Mouse (Mus musculus): ENCODE data around the gene Hsh2d. TPM values are rescaled to one million over a fixed set of nuclear protein-coding genes. Genes with fewer than 3 reads are reported as not detected.
A peak's percentile ranks its signal among the peaks of the same experiment; 100 is the strongest.

Gene Hsh2d
- total and polyA plus RNA-seq, 2 experiments from 2014 or later = not detected

GRCm38 (mm10) chr8:72219541-72220363 is 30.3 kb downstream of the Hsh2d start, which contains the start of gene Fam32a:
Gene Fam32a (plus strand): TSS chr8:72219730.
- Histone ChIP-seq H3K9me3 (ENCODE audit: low read length) (no peaks in the 10 kb centered on the region), H3K9ac (replicated peaks; ENCODE audit: low read length) (peak within 1 kb of the TSS; percentile 72), H3K27me3 (ENCODE audit: insufficient read depth, low read length) (no peaks in the 10 kb centered on the region), H3K4me2 (ENCODE audit: low read depth, low read length) (peak within 1 kb of the TSS; percentile 88), H3K4me1 (ENCODE audit: insufficient read depth, low read length) (peaks cover 7% of the 10 kb centered on the region), H3K36me3 (ENCODE audit: insufficient read depth, low read length) (peaks cover 10% of the 10 kb centered on the region), H3K27ac (peak within 1 kb of the TSS; percentile 84), H3K4me3 (ENCODE audit: low read length) (peak within 1 kb of the TSS; percentile 83)
- ATAC-seq (peak; percentile 98), DNase-seq (ENCODE audit: low spot score) (peak; percentile 98)
- WGBS = 16% methylated on average over 39 of the region's 39 CpGs
- TF ChIP-seq CTCF (IDR thresholded peaks at IDR 0.05; ENCODE audit: low read depth) = no peak

GRCm38 (mm10) chr8:72220758-72221157 is 31.3 kb downstream of the Hsh2d start:
- Histone ChIP-seq H3K27ac (no peak overlapping the region), H3K9ac (replicated peaks; ENCODE audit: low read length) (no peak overlapping the region), H3K4me2 (ENCODE audit: low read depth, low read length) (peak overlapping the region; percentile 88), H3K36me3 (ENCODE audit: insufficient read depth, low read length) (peaks cover 10% of the 10 kb centered on the region), H3K4me3 (ENCODE audit: low read length) (peak overlapping the region; percentile 83), H3K27me3 (ENCODE audit: insufficient read depth, low read length) (no peaks in the 10 kb centered on the region), H3K9me3 (ENCODE audit: low read length) (no peaks in the 10 kb centered on the region), H3K4me1 (ENCODE audit: insufficient read depth, low read length) (peaks cover 7% of the 10 kb centered on the region)
- DNase-seq (ENCODE audit: low spot score) (no peak), ATAC-seq (no peak)
- peak; percentile 32; the same call in 1 of the 2 replicates for TF ChIP-seq CTCF (IDR thresholded peaks at IDR 0.05; ENCODE audit: low read depth)
- 82% methylated on average over 4 of the region's 4 CpGs for WGBS

- Histone ChIP-seq H3K27me3 (ENCODE audit: insufficient read depth, low read length) (no peaks in the 10 kb centered on the region), H3K4me1 (ENCODE audit: insufficient read depth, low read length) (peaks cover 7% of the 10 kb centered on the region), H3K4me2 (ENCODE audit: low read depth, low read length) (no peak overlapping the region), H3K27ac (no peak overlapping the region), H3K4me3 (ENCODE audit: low read length) (no peak overlapping the region), H3K9me3 (ENCODE audit: low read length) (no peaks in the 10 kb centered on the region), H3K9ac (replicated peaks; ENCODE audit: low read length) (no peak overlapping the region), H3K36me3 (ENCODE audit: insufficient read depth, low read length) (peaks cover 10% of the 10 kb centered on the region)
- DNase-seq (ENCODE audit: low spot score) = no peak
- WGBS = 89% methylated on average over 5 of the region's 5 CpGs
- TF ChIP-seq CTCF (IDR thresholded peaks at IDR 0.05; ENCODE audit: low read depth) = no peak
- ATAC-seq = no peak
These were observed 33.2 kb downstream of the Hsh2d start for GRCm38 (mm10) chr8:72222656-72223055.

- WGBS = under 1% methylated on average over 54 of the region's 54 CpGs
- Histone ChIP-seq H3K9me3 (ENCODE audit: low read length) (no peaks in the 10 kb centered on the region), H3K27ac (peak within 1 kb of the TSS; percentile 84), H3K27me3 (ENCODE audit: insufficient read depth, low read length) (no peaks in the 10 kb centered on the region), H3K4me1 (ENCODE audit: insufficient read depth, low read length) (peaks cover 11% of the 10 kb centered on the region; the same call in 1 of the 2 replicates), H3K4me2 (ENCODE audit: low read depth, low read length) (peak within 1 kb of the TSS; percentile 63), H3K4me3 (ENCODE audit: low read length) (peak within 1 kb of the TSS; percentile 58), H3K9ac (replicated peaks; ENCODE audit: low read length) (peak within 1 kb of the TSS; percentile 59), H3K36me3 (ENCODE audit: insufficient read depth, low read length) (no peaks in the 10 kb centered on the region)
- TF ChIP-seq CTCF (IDR thresholded peaks at IDR 0.05; ENCODE audit: low read depth) = peak; percentile 84
- DNase-seq (ENCODE audit: low spot score) (peak; percentile 100), ATAC-seq (peak; percentile 96)
These were observed 50.3 kb downstream of the Hsh2d start, which contains the start of gene Ap1m1 for GRCm38 (mm10) chr8:72239499-72240402. Gene Ap1m1 (plus strand): TSS chr8:72240018.

GRCm38 (mm10) chr8:72240403-72240763 is 50.9 kb downstream of the Hsh2d start:
- H3K27me3 ChIP-seq (ENCODE audit: insufficient read depth, low read length) = no peaks in the 10 kb centered on the region
- H3K9me3 ChIP-seq (ENCODE audit: low read length) = no peaks in the 10 kb centered on the region

GRCm38 (mm10) chr8:72240951-72241350 is 51.5 kb downstream of the Hsh2d start:
- Histone ChIP-seq H3K9me3 (ENCODE audit: low read length) (no peaks in the 10 kb centered on the region), H3K27me3 (ENCODE audit: insufficient read depth, low read length) (no peaks in the 10 kb centered on the region), H3K4me1 (ENCODE audit: insufficient read depth, low read length) (peaks cover 11% of the 10 kb centered on the region; the same call in 1 of the 2 replicates), H3K9ac (replicated peaks; ENCODE audit: low read length) (peak overlapping the region; percentile 59), H3K4me2 (ENCODE audit: low read depth, low read length) (peak overlapping the region; percentile 63), H3K4me3 (ENCODE audit: low read length) (peak overlapping the region; percentile 58), H3K36me3 (ENCODE audit: insufficient read depth, low read length) (no peaks in the 10 kb centered on the region), H3K27ac (0 out of 2 replicates have a peak overlapping the region, but pooled peaks have one; percentile 84)
- ATAC-seq (no peak), DNase-seq (ENCODE audit: low spot score) (no peak)
- no peak for TF ChIP-seq CTCF (IDR thresholded peaks at IDR 0.05; ENCODE audit: low read depth)
- WGBS = 48% methylated on average over 7 of the region's 7 CpGs

More at GRCm38 (mm10) chr8:72240403-72240763, 50.9 kb downstream of the Hsh2d start:
- 1% methylated on average over 24 of the region's 24 CpGs for WGBS
- DNase-seq (ENCODE audit: low spot score) (no peak), ATAC-seq (no peak)
- TF ChIP-seq CTCF (IDR thresholded peaks at IDR 0.05; ENCODE audit: low read depth) = no peak
- Histone ChIP-seq H3K4me1 (ENCODE audit: insufficient read depth, low read length) (peaks cover 11% of the 10 kb centered on the region; the same call in 1 of the 2 replicates), H3K4me2 (ENCODE audit: low read depth, low read length) (peak overlapping the region; percentile 63), H3K4me3 (ENCODE audit: low read length) (peak overlapping the region; percentile 58), H3K36me3 (ENCODE audit: insufficient read depth, low read length) (no peaks in the 10 kb centered on the region), H3K9ac (replicated peaks; ENCODE audit: low read length) (peak overlapping the region; percentile 59), H3K27ac (peak overlapping the region; percentile 84)
